Mouse (Mus musculus) splenic B cell, adult 2 months (primary cell): ENCODE results near the gene Rgp1.
"Not testable (repeated sequence)": the region's sequence is repeated elsewhere in the genome, so short reads cannot be mapped to it uniquely, and the experiment has no call there.

Experiments used
- DNase-seq: peaks from one replicate; pipeline ENCODE4 v3.0.0-alpha.2; 2011; ENCODE audit warnings: low read depth, low spot score
- H3K27me3 ChIP-seq: 2 replicates; pipeline ENCODE4 v1.6.1; 2012; ENCODE audit warnings: mild to moderate bottlenecking, low read length, moderate library complexity, mixed read lengths; ENCODE audit not compliant: control insufficient read depth, poor library complexity, insufficient read depth, severe bottlenecking
- H3K36me3 ChIP-seq: 2 replicates; pipeline ENCODE4 v1.6.1; 2012; ENCODE audit warnings: mild to moderate bottlenecking, low read length, moderate library complexity, mixed read lengths; ENCODE audit not compliant: control insufficient read depth, poor library complexity, insufficient read depth, severe bottlenecking

Gene Rgp1

DNA sequence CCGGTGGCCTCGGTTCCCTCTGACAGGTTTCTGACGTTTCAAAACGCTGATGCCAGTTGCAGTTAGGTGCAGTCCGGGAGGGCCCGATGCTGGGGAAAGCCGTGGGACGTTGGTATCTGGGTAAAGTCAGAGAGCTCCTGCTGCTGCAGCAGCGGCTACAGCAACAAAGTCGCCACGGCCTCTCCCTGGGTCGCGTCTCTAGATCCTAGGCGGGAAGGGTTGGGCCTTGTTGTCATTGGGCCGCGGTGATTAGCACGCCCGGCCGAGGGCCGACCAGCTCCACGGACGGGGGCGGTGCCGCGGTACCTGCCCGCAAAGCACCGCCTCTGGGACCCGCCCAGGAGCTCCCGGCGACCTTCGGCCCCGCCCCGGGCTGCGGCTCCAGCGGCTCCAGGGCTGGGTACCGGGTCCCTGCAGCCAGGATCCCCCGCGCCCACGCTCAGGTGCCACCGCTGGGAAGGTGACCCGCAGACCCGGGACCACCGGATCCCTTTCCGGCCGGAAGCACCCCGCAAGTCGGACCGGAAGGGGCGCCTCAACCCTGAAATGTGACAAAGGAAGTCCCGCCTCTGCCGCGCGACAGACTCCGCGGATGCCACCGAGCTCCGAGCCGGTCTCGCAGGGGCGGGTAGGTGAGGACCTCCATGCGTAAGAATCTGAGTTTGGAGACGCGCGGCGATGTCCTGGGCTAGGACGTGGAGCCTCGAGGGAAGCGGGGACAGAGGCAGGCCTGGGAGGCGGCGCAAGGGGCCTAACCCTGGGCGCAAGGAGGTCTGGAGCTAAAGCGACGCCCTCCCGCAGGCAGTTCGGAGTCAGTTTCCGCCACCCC, at the start of gene Rgp1, which contains the start of gene Gba2:
TSS of gene Rgp1 (plus strand) at position 340 of the 829 bp plus-strand sequence.
TSS of gene Gba2 (minus strand) at position 498 of the 829 bp plus-strand sequence.
- no peaks in the 10 kb centered on the region for H3K27me3 ChIP-seq
- peak; percentile 81 for DNase-seq
- H3K36me3 ChIP-seq, result peaks cover 1% of the 10 kb centered on the region

DNA sequence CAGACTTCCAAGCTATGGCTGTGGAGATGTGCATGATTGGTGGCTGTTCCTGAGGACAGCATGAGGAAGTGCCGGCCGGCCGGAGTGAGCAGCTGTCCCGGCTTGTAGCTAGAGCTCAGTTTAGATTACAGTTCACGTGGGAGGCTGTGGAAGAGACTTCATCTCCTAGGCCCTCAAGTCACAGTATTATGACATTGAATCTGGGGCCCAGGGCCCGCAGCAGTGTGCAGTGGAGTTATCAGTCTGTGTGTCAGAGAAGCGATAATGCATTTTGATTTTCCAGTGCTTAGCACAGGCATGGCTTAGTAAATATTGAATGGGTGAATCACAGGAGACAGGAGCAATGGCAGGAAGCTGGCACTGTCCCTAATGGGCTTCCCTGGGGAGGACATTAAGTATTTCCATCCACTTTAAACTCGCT, 48.4 kb upstream of the Rgp1 start:
- Histone ChIP-seq H3K36me3 (peaks cover 13% of the 10 kb centered on the region), H3K27me3 (no peaks in the 10 kb centered on the region)
- DNase-seq, result no peak

DNA sequence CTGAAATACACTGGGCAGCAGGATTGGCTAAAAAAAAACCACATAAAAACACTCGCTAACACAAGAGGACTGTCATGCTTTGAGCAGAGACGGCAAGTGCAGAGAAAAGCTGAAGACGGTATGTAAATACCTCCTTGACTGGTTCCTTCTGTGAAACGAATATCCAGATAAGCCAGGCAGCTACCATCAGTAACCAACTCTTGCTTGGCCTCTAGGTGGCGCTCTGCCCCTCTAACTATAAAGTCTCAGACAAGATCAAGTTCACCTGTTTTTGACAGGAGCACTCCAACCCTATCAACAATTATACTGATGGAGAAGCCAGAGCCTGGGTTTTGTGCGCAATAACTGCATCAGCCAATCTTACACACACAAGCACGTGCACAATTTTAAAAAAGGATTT, 47.9 kb upstream of the Rgp1 start:
- Histone ChIP-seq H3K27me3 (no peaks in the 10 kb centered on the region), H3K36me3 (peaks cover 13% of the 10 kb centered on the region)
- peak; percentile 89 for DNase-seq

DNA sequence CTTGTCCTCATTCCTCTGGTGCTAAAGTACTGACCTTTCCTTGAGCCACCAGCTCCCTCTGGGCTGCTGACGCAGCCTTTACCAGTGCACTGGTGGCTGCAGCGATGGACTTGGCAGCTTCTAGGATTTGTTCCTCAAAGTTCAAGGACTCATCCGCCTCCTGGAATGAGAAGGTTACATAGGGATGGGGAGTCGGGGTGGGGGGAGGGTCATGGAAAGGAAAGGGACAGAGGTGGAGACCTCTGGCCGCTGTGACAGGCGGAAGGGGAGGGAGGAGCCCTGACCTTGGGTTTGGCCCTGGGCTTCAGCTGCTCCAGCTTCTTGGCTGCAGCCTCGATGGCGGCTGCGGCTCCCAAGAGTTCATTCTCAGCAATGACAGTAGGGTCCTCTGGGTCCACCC, 45.2 kb upstream of the Rgp1 start:
- Histone ChIP-seq H3K27me3 (no peaks in the 10 kb centered on the region), H3K36me3 (peaks cover 31% of the 10 kb centered on the region)
- DNase-seq, result no peak

DNA sequence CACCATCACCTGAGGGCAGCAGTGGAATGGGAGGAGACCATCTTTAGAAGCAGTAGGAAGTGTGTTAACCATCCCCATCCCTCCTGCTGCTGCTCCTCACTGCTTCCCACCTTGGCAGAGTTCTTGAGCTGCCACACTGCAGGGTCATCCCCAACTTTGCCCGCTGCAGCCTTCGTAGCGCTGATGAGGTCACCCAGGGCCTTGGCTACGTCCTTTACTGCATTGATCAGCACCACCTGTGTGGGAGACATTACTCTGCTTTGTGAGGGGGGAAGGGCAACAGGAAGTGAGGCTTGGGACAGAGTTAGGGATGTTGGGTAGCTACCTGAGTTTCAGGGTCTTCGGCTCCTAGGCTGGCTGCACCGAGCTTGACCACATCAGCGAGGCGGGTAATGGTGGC, 42.9 kb upstream of the Rgp1 start:
- no peaks in the 10 kb centered on the region for H3K27me3 ChIP-seq
- H3K36me3 ChIP-seq, result peaks cover 45% of the 10 kb centered on the region
- no peak for DNase-seq

DNA sequence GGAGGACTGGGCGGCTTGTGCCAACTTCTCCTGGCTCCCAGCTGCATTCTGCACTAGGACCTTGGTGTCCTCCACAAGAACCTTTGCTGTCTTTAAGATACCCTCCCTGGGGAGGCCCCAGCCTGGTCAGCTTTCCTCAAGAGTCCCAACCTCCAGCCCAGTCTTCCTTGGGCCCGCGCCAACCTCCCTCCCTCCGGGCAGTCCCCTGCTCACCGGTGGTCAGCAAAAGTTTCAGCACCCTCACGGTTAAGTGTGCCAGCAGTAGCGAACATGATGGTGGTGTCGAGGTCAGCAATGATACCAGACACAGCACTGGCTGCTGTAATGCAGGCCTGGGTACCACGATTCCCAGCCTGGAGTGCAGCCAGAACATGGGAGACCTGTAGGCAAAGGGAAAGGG, 42.5 kb upstream of the Rgp1 start:
- Histone ChIP-seq H3K27me3 (no peaks in the 10 kb centered on the region), H3K36me3 (peaks cover 45% of the 10 kb centered on the region)
- DNase-seq, result no peak

DNA sequence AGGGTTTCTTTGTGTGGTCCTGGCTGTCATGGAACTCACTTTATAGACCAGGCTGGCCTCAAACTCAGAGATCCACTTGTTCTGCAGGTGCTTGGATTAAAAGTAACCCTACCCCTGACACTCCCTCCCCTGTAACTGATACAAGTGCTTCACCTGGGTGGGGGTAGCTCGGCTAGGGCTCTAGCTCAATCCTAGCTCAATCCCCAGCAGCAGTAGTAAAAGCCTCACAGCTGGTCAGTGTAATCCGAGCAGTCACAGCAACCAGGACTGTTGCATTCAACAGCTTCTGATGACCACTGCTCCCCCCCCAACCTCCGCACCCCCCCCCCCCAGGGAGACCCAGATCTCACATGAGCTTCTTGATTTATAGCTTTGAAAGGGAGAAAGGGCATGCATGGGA, 36.5 kb upstream of the Rgp1 start:
- no peaks in the 10 kb centered on the region for H3K27me3 ChIP-seq
- peaks cover 46% of the 10 kb centered on the region for H3K36me3 ChIP-seq
- DNase-seq, result no peak

DNA sequence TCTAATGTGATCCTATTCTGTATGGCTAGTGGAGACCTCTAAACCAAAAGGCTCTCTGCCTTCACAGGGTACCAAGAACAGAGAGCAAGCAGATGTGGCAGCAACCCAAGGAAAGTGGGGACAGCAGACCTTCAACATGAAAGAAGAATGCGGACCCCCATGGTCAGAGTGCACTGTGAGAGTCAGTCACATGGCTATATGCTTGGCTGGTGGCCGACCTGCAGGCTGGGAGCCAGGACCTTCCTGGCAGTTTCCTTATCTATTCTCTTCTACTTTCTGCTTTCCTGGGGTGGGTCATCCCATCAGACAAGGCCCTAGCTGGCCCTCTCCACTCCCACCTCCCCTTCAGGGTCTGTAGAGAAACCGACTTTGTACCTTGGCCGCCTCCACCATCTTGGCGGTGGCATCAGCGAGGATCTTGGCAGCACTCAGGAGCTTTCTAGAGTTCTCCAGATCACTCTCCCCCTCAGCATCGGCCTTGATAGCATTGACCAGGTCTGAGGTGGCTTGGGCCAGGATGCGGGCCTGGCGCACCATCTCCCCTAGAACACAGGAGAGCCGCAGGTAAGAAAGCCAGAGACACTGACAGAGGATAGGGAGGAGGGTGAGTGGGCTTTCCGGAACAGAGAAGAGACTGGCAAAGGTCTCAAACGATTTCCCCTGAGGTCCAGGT, 32.0 kb upstream of the Rgp1 start:
- Histone ChIP-seq H3K36me3 (peaks cover 41% of the 10 kb centered on the region), H3K27me3 (no peaks in the 10 kb centered on the region)
- DNase-seq, result no peak

DNA sequence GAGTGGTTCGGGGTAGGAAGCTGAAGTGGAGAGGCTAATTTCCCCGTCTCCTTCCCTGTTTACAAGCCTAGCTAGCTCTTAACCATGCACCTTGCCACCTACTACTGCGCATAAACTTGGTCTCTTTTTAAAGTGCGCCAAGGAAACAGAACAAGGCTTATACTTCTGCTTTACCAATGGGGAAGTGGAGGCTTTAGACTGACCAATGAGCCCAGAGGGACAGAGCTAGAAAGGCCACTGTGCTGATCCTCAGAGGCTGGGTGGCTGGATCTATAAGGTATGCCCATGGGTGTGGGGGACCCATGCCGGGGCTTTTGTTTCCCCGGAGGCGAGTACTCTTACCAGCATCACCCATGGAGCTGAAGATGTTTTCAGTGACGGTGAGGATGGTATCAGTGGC, 31.4 kb upstream of the Rgp1 start:
- Histone ChIP-seq H3K36me3 (peaks cover 38% of the 10 kb centered on the region), H3K27me3 (no peaks in the 10 kb centered on the region)
- DNase-seq, result no peak

DNA sequence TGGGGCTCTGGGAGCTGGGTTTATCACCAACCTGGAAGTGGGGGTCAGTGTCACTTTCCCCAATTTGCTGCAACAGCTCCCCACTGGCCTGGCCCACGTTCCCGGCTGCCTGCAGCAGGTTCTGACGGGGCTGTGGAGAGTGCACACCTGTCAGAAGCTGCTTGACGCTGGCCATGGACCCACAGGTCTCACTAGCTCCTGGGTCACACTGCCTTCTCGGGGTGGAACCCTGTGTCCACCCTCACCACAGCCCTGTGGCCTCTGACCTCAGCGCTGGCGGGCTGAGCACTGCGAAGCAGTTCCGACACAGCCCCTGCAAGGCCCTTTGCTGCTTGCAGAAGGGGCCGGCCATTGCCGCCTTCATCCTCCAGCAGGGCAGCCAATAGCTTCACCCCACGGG, 29.5 kb upstream of the Rgp1 start:
- no peak for DNase-seq
- peaks cover 41% of the 10 kb centered on the region for H3K36me3 ChIP-seq
- no peaks in the 10 kb centered on the region for H3K27me3 ChIP-seq

DNA sequence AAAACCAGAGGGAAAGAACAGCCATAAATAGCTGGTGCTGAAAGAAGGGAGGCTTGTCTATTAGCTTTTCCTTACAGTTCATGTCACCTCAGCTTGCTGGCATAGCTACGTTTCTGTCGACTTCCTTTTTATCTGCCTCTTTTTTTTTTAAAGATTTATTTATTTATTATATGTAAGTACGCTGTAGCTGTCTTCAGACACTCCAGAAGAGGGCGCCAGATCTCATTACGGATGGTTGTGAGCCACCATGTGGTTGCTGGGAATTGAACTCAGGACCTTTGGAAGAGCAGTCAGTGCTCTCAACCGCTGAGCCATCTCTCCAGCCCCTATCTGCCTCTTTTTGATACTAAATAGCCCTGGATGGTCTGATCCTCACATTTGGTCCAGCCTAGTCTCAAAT, 26.7 kb upstream of the Rgp1 start:
- H3K36me3 ChIP-seq, result peaks cover 41% of the 10 kb centered on the region
- not testable (repeated sequence) for DNase-seq, H3K27me3 ChIP-seq

DNA sequence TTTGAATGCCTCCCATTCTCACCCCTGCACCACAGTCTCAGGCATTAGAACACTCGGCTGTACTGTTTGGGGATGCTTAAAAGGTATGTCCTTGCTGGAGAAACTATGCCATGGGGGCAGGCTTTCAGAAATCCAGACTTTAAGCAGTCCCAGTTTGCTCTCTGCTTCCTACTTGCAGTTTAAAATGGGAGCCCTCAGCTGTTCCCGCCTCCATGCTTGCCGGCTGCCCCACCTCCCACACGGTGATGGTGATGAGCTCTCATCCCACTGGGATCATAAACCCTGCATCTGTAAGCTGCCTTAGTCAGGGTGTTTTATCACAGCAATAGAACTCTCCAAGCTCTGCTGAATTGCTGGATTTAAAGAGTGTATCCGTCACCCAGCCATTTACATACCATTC, 26.1 kb upstream of the Rgp1 start:
- peaks cover 35% of the 10 kb centered on the region for H3K36me3 ChIP-seq
- DNase-seq, result no peak
- H3K27me3 ChIP-seq, result no peaks in the 10 kb centered on the region

DNA sequence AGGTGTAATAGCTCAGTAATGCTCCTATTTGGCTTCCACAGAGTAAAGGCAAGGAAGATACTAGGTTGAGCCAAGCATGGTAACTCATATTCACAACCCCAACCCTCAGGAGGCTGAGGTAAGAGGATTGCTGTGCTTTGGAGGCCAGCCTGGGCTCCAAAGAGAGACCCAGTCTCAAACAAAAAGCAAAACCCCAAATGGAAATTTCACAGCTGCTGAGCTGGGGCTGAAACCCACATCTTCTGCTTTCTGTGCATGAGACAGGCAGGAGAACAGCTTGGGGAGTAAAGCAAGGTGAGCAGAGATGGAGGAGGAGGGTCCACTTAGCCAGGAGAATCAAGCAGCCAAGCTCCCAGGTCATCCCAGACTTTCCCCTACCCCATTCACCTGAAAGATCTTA, 24.6 kb upstream of the Rgp1 start:
- peaks cover 30% of the 10 kb centered on the region for H3K36me3 ChIP-seq
- no peaks in the 10 kb centered on the region for H3K27me3 ChIP-seq
- DNase-seq, result no peak

DNA sequence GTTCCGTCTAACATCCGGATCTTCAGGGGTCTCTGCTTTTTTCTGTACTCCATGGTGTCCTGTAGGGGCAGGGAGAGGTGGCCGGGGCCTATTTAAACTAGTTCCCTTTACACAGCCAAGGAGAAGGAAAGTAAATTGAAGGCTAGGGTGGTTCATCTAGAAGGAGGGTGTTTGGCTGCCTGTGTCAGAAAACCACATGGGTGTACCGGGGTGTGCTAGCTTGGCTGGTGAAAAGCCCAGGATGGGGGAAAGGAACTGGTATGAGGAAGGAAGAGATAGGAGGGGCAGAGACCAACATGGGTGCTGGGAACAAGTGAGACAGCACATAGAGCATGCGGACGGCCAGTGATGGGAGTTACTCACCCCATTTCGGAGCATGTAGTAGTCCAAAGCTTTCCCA, 22.6 kb upstream of the Rgp1 start:
- Histone ChIP-seq H3K27me3 (no peaks in the 10 kb centered on the region), H3K36me3 (peaks cover 22% of the 10 kb centered on the region)
- no peak for DNase-seq

DNA sequence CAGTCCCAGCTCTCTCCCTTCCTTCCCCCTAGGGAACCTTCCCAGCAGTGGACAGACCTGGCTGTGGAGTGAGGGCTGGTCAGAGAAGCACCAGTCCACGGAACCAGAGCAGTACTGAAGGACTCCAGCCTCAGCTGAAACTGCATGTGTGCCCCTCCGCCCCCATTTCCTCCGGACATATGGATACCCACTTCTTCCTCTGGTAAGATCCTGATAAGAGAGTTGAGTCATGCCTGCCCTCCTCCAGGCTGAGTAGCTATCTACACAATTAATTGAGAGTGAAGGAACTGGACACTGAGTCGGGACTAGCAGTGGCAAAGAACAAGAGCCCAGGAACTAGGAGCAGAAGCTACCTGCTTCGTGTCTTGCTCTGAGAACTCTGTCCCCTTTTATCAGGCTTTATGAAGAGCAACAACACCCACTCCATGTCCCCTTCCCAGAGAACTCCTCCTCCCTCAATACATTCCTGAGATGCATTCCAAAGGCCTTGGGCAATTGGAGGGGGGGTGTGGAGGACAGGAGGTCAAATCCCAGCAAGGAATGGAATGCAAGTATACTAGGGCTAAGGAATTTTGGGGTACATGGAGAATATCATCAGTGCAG, 20.4 kb upstream of the Rgp1 start:
- Histone ChIP-seq H3K36me3 (peaks cover 14% of the 10 kb centered on the region), H3K27me3 (no peaks in the 10 kb centered on the region)
- no peak for DNase-seq
